Mouse (Mus musculus) stomach, postnatal 0 days (tissue): ENCODE results near the gene Gm11733.

Experiments used
- CTCF ChIP-seq: IDR thresholded peaks from 2 replicates; pipeline ENCODE4 v1.5.1; 2016; ENCODE audit warnings: antibody characterized with exemption, low read depth, mild to moderate bottlenecking, moderate library complexity
- EP300 ChIP-seq: optimal IDR thresholded peaks from 2 replicates; pipeline ENCODE3; 2016; ENCODE audit warnings: antibody characterized with exemption

DNA sequence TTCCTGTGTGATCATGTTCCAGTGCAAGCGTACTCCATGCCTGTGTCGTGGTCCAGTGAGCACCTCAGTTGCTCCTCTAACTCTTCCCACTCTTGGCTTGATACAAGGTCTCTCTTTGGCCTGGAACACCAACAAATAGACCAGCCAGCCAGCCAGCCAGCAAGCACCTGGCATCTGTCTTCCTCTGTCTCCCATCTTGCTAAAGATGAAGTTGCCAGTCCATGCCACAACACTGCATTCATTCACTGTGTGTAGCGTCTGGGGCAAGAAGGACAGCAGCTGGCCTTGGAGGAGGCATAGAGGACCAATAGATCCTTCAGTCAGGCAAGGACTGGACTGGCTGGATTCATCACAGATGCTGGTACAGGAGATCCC is 32.2 kb downstream of the Gm11733 start:
- TF ChIP-seq CTCF (no peak), EP300 (no peak)
